In genomic region chr15:86212193-86212592, GRCm38 (mm10) we compare ENCODE assay signal across 7 mouse cellular contexts. TPM values are rescaled to one million over a fixed set of nuclear protein-coding genes. Genes with fewer than 3 reads are reported as not detected.
DNase-seq lines count a peak whose midpoint lies in the region; ATAC-seq and TF ChIP-seq lines count a peak whose summit lies in the region.
"Not testable (repeated sequence)": the region's sequence is repeated elsewhere in the genome, so short reads cannot be mapped to it uniquely, and the experiment has no call there.

No protein-coding gene starts in this region.

- not testable (repeated sequence) for H3K27me3 ChIP-seq in erythroblast, embryonic 14.5 days (ENCODE audit: control insufficient read depth); hindbrain, embryonic 13.5 days; liver, embryonic 11.5 days (replicated peaks; ENCODE audit: control insufficient read depth, insufficient read depth, low read length); liver, embryonic 14.5 days (ENCODE audit: control insufficient read depth, insufficient read depth, low read length); midbrain, embryonic 13.5 days

- 97% methylated on average over 5 of the region's 5 CpGs for WGBS in hindbrain, embryonic 13.5 days
- 85% methylated on average over 5 of the region's 5 CpGs for WGBS in liver, embryonic 11.5 days
- WGBS in liver, embryonic 14.5 days (ENCODE audit: insufficient replicate concordance) = 69% methylated on average over 5 of the region's 5 CpGs
- WGBS in macrophage (ENCODE audit: missing documents) = 51% methylated on average over 2 of the region's 5 CpGs
- WGBS in midbrain, embryonic 13.5 days = 95% methylated on average over 5 of the region's 5 CpGs

- TF ChIP-seq CTCF in liver, embryonic 14.5 days (IDR thresholded peaks at IDR 0.05; ENCODE audit: low read depth) = not testable (repeated sequence)

- H3K27ac ChIP-seq in brown adipose tissue, adult 24 weeks (replicated peaks; ENCODE audit: low read depth, low read length) = peak overlapping the region; percentile 29
- H3K27ac ChIP-seq in hindbrain, embryonic 13.5 days; liver, embryonic 11.5 days (ENCODE audit: low read depth, low read length); liver, embryonic 14.5 days; midbrain, embryonic 13.5 days: not testable (repeated sequence)
- H3K27ac ChIP-seq in macrophage = peak overlapping the region; percentile 90

- H3K4me3 ChIP-seq in brown adipose tissue, adult 24 weeks (ENCODE audit: insufficient read depth, low read depth, low read length); hindbrain, embryonic 13.5 days; liver, embryonic 14.5 days (ENCODE audit: insufficient read depth in 1 of 2, low read depth in 2 of 2, low read length in 2 of 2); midbrain, embryonic 13.5 days (replicated peaks): not testable (repeated sequence)
- H3K4me3 ChIP-seq in erythroblast, embryonic 14.5 days (replicated peaks) = peak overlapping the region; percentile 31
- H3K4me3 ChIP-seq in liver, embryonic 11.5 days (ENCODE audit: low read depth, low read length) = 0 out of 2 replicates have a peak overlapping the region, but pooled peaks have one; percentile 12
- peak overlapping the region; percentile 88; the same call in 1 of the 2 replicates for H3K4me3 ChIP-seq in macrophage (ENCODE audit: inconsistent target)

- H3K9ac ChIP-seq in hindbrain, embryonic 13.5 days; liver, embryonic 11.5 days (ENCODE audit: low read depth, low read length); liver, embryonic 14.5 days (replicated peaks): not testable (repeated sequence)
- H3K9ac ChIP-seq in midbrain, embryonic 13.5 days (replicated peaks) = 0 out of 2 replicates have a peak overlapping the region, but pooled peaks have one; percentile 7

- TF ChIP-seq EP300 in liver, embryonic 14.5 days (IDR thresholded peaks at IDR 0.05; ENCODE audit: low read depth) = not testable (repeated sequence)

- H3K36me3 ChIP-seq in erythroblast, embryonic 14.5 days (ENCODE audit: control insufficient read depth) = peaks cover 28% of the 10 kb centered on the region
- not testable (repeated sequence) for H3K36me3 ChIP-seq in hindbrain, embryonic 13.5 days; liver, embryonic 11.5 days (ENCODE audit: control insufficient read depth, insufficient read depth, low read length); liver, embryonic 14.5 days (replicated peaks; ENCODE audit: control insufficient read depth, insufficient read depth, low read depth); macrophage (ENCODE audit: inconsistent target); midbrain, embryonic 13.5 days

- 0 out of 2 replicates have a peak overlapping the region, but pooled peaks have one; percentile 8 for H3K4me2 ChIP-seq in hindbrain, embryonic 13.5 days
- H3K4me2 ChIP-seq in liver, embryonic 11.5 days; midbrain, embryonic 13.5 days (replicated peaks): not testable (repeated sequence)
- H3K4me2 ChIP-seq in liver, embryonic 14.5 days (ENCODE audit: low read depth) = peak overlapping the region; percentile 2; the same call in 1 of the 2 replicates

- peaks cover 81% of the 10 kb centered on the region for H3K79me2 ChIP-seq in macrophage (ENCODE audit: inconsistent target)

- not testable (repeated sequence) for H3K9me3 ChIP-seq in erythroblast, embryonic 14.5 days (ENCODE audit: control insufficient read depth, low read length); hindbrain, embryonic 13.5 days; liver, embryonic 11.5 days (ENCODE audit: control insufficient read depth, low read length); liver, embryonic 14.5 days (ENCODE audit: control insufficient read depth, low read length); midbrain, embryonic 13.5 days

- H3K4me1 ChIP-seq in brown adipose tissue, adult 24 weeks (ENCODE audit: control insufficient read depth, insufficient read depth, insufficient read length, low read length) = peaks cover 11% of the 10 kb centered on the region; the same call in 1 of the 2 replicates
- peaks cover 39% of the 10 kb centered on the region for H3K4me1 ChIP-seq in erythroblast, embryonic 14.5 days (ENCODE audit: control insufficient read depth)
- peaks cover 49% of the 10 kb centered on the region for H3K4me1 ChIP-seq in hindbrain, embryonic 13.5 days (replicated peaks)
- peaks cover 12% of the 10 kb centered on the region; the same call in 1 of the 2 replicates for H3K4me1 ChIP-seq in liver, embryonic 11.5 days (replicated peaks; ENCODE audit: control insufficient read depth, insufficient read depth, low read length)
- not testable (repeated sequence) for H3K4me1 ChIP-seq in liver, embryonic 14.5 days (replicated peaks; ENCODE audit: control insufficient read depth in 2 of 2, insufficient read depth in 2 of 2, low read length in 1 of 2)
- H3K4me1 ChIP-seq in midbrain, embryonic 13.5 days (replicated peaks) = peaks cover 29% of the 10 kb centered on the region

- not testable (repeated sequence) for DNase-seq in liver, embryonic 11.5 days (ENCODE audit: low spot score); liver, embryonic 14.5 days (ENCODE audit: low read depth in 3 of 3, low spot score in 3 of 3)

- ATAC-seq in hindbrain, embryonic 13.5 days (ENCODE audit: low FRiP score); liver, embryonic 11.5 days (replicated peaks; ENCODE audit: low FRiP score); liver, embryonic 14.5 days (ENCODE audit: insufficient read depth); midbrain, embryonic 13.5 days: not testable (repeated sequence)

RNA-seq across cellular contexts. Expression of gene Tbc1d22a, which starts 2.1 kb away (rescaled TPM):
- 12.5 and 15.2 TPM in 2 replicates for polyA plus RNA-seq in brown adipose tissue, adult 24 weeks (2012; ENCODE audit: insufficient read depth, insufficient read length, missing spikeins)
- 0.92 and 1.2 TPM in 2 replicates for polyA plus RNA-seq in erythroblast, embryonic 14.5 days (2012)
- polyA plus RNA-seq in hindbrain, embryonic 13.5 days (2015; fragmentation: Nextera tagmentation; extraction: Ambion mirVana) = 12.1 and 13.5 TPM in 2 replicates
- polyA plus RNA-seq in liver, embryonic 11.5 days (2014; fragmentation: Nextera tagmentation; extraction: Ambion mirVana) = 10.8 and 11.7 TPM in 2 replicates
- polyA plus RNA-seq in liver, embryonic 14.5 days (2012; rRNA removed) = 5.8 and 6.4 TPM in 2 replicates
- 4.1 and 4.9 TPM in 2 replicates for polyA plus RNA-seq in liver, embryonic 14.5 days (2014; fragmentation: Nextera tagmentation; extraction: Ambion mirVana)
- total RNA-seq in macrophage (2018; cell fraction: chromatin; rRNA removed) = 100 to 1,000 TPM in 22 of 26 experiments, 10 to 100 TPM in 4; 49.2 to 243 (median 149) TPM
- total RNA-seq in macrophage (2018; cell fraction: cytosol; rRNA removed) = 10 to 100 TPM; 47.8 to 85.0 (median 62.8) TPM
- total RNA-seq in macrophage (2018; cell fraction: nucleus; rRNA removed) = 100 to 1,000 TPM in 11 of 26 experiments, 10 to 100 TPM in 15; 41.2 to 234 (median 79.2) TPM
- 49.5 to 60.9 TPM (median 57.9 TPM) in 3 replicates for polyA plus RNA-seq in macrophage (2018)
- polyA plus RNA-seq in midbrain, embryonic 13.5 days (2015; fragmentation: Nextera tagmentation; extraction: Ambion mirVana) = 13.4 and 13.6 TPM in 2 replicates

RNA-seq across cellular contexts. Expression of gene Cerk, which starts 26.3 kb away (rescaled TPM):
- 4.5 and 5.0 TPM in 2 replicates for polyA plus RNA-seq in brown adipose tissue, adult 24 weeks (2012; ENCODE audit: insufficient read depth, insufficient read length, missing spikeins)
- polyA plus RNA-seq in erythroblast, embryonic 14.5 days (2012) = 0.02 and 0.06 TPM in 2 replicates
- polyA plus RNA-seq in hindbrain, embryonic 13.5 days (2015; fragmentation: Nextera tagmentation; extraction: Ambion mirVana) = 24.3 and 24.5 TPM in 2 replicates
- 8.4 and 8.5 TPM in 2 replicates for polyA plus RNA-seq in liver, embryonic 11.5 days (2014; fragmentation: Nextera tagmentation; extraction: Ambion mirVana)
- 2.4 and 2.9 TPM in 2 replicates for polyA plus RNA-seq in liver, embryonic 14.5 days (2012; rRNA removed)
- 2.7 and 3.3 TPM in 2 replicates for polyA plus RNA-seq in liver, embryonic 14.5 days (2014; fragmentation: Nextera tagmentation; extraction: Ambion mirVana)
- total RNA-seq in macrophage (2018; cell fraction: chromatin; rRNA removed) = 100 to 1,000 TPM in 22 of 26 experiments, 10 to 100 TPM in 4; 29.9 to 512 (median 265) TPM
- 100 to 1,000 TPM in 23 of 26 experiments, 10 to 100 TPM in 3; 62.0 to 216 (median 136) TPM for total RNA-seq in macrophage (2018; cell fraction: cytosol; rRNA removed)
- 100 to 1,000 TPM in 22 of 26 experiments, 10 to 100 TPM in 4; 50.0 to 412 (median 210) TPM for total RNA-seq in macrophage (2018; cell fraction: nucleus; rRNA removed)
- polyA plus RNA-seq in macrophage (2018) = 118 to 148 TPM (median 141 TPM) in 3 replicates
- 20.6 and 22.3 TPM in 2 replicates for polyA plus RNA-seq in midbrain, embryonic 13.5 days (2015; fragmentation: Nextera tagmentation; extraction: Ambion mirVana)
